Mouse (Mus musculus) heart, postnatal 10 days (tissue): ENCODE measurements at regions not wholly inside any gene's neighbourhood (a gene's known extent, or its start where the extent isn't known, plus 50 kb on each side); places are given as distances from the start of the nearest gene placed in this dataset.

Source experiments
- DNase-seq, 2 experiments: peaks; one replicate each; pipeline ENCODE4 v3.0.0; 2021
- intact Hi-C: fragments of 180-260 bp; cut with DNase I; formaldehyde crosslinking; loops from one replicate; pipeline ENCODE4 v1.15.1; 2025

DNA sequence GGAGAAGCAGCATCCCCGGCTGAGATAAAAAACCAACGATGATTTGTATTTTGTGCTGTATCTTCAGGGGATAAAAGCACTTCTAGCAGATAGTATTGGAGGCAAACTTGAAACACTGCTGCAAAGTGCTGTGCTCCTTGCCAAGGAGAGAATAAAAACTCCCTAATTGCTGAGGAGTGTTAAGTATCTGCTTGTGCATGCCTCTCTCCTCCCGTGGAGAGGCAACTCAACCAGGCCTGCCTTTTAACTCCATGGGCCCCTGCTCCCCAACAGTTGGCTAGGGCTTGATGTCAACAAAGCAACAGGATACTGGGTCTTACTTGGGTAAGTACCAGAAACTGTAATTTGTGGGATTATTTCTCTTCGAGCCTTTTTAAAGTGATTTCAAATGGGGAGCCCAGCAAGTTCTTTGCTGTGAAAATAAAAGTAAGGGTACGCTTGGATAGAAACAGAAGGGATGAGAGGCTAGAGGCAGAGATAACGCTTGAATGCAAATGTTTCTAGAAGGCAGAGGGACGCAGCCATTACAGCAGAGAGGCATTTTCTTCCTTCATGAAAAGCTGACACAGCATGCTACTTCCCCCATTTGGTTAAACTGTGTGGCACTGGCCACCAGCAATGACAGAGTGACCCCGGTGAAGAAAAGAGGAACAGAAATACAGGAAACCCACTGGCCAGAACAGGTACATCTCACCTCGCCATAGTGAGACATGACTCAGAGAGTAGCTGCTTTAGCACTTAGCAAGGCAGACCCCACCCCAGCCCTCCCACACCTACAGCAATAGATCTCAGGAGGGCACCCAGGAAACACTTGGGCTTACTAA, 369.0 kb upstream of the Spred2 start:
- no peak for DNase-seq
- intact Hi-C loops = no loop called here

DNA sequence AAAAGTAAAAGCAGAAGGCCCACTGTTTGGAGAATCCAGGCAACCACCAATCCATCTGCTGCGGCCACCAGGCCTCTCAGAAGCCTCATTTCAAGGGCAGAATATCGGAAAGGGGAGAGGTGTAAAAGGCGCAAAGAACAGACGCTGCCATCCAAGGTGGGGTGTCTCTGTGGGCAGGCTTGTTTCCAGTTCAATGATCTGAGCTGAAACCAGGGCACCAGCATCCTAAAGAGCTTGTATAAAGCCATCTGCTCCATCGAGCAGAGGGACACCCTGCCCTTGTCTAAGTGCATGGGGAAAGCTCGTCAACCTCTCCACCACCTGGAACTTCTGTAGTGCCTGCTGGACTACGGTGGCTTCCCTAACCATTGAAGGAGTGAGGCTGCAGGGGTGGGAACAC, 363.7 kb upstream of the Spred2 start:
- no peak for DNase-seq
- intact Hi-C loops = no loop called here

DNA sequence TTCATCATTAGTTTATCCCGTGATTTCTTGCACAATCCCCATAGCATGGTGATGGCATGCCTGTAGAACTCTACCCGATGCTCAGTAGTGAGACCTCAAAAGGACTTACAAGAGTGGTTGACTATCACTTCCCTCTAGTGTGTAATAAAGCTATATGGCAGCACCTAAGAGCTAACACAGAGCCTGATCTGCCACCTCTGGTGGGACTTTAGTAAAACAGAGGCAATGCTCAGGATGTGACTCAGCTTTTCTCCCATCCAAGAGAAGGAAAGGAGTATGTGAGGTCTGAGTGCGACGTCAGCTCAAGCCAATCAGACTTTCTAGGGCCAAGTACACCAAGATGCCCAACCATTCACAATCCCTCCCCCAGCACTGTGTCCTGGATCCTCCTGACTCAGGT, 361.5 kb upstream of the Spred2 start:
- DNase-seq = no peak
- intact Hi-C loops = no loop called here

DNA sequence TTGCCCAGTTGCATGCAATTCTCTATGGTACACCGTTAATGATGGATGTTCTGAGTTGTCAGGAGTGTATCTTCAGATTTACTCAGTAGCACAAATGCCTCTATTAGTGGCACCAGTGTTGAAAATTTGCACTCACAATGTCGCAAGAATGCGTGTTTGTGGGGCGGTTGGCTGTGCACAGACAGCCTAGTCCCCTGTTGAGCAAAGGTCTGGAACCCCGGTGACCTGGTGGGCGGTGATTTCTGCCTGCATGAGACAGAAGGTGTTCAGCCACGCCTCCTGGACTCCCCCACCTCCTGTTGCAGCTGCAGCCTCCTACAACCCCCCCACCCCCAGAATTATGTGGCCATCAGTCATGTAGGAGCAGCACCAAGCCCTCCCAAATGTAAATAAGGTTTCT, 338.9 kb upstream of the Spred2 start:
- intact Hi-C loops = no loop called here
- no peak for DNase-seq

DNA sequence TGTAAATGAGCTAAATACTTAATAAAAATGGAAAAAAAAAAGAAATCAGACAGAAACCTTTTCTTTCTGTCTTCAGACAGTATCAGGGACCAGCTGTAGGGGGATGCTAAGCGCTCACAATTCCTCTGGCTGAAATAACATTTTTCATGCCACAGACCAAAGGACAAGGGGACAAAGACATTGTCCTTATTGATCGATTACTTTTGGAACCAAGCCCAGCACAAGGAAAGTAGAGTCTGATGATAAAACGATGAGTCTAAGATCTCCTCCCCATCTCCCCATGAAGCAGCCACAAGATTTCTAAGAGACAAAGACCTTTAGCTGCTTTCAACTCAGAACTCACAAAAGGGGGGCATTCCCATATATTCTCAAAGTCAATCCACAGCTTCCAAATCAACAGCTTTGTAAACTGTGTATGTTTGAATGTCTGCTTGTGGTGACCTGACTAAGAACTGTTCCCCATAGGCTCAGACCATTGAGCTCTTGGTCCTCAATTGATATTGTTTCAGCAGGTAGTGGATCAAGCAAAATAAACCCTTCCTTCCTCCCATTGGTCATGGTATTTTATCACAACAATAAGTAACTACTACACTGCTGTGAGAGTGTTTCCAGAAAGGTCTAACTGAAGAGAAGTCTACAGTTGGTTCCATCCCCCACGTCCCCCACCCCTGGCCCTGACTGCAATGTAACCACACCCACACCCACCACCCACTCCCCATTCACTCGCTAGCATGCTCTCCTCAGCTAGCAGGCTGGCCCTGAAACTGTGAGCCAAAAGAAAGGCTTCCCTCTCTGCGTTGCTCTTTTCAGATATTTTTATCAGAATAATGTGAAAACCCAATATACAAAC, 331.4 kb upstream of the Spred2 start:
- intact Hi-C loops = no loop called here
- DNase-seq = no peak

DNA sequence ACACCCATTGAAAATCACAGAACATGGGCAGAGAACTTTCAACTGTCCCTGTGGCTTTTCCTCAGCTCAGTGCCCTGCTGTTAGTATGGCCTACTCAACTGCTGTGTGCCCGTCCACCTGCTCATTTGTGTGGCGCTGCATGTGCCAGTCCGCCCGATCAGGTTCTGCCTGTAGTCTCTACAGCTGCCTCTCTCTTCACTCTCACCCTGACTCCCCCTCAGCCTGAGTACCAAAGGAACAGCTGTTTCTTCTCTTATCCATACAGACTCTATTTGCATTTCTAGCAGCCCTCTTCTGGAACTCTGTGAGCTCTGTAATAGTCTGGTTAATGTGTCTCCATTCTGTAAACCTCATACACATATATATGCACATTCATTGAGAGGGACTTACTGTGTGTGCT, 329.1 kb upstream of the Spred2 start:
- no peak for DNase-seq
- intact Hi-C loops = no loop called here

DNA sequence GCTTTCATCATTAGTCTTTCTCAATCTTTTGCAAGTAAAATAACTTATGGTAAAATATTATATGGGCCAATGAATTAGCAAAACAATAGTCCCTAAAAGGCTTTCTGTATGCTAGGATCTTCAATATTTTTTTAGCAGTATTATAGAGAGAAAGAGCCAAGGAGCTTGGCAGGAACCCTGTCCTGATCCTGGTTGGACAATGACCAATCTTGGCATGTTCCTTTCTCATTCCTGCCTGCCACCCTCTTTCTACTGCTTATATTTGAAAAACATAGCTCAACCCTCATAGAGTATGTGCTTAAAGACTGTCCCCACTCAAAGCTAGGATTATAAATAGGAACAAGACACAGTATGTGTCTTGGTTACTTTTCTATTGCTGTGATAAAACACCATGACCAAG, 327.8 kb upstream of the Spred2 start:
- no peak for DNase-seq

DNA sequence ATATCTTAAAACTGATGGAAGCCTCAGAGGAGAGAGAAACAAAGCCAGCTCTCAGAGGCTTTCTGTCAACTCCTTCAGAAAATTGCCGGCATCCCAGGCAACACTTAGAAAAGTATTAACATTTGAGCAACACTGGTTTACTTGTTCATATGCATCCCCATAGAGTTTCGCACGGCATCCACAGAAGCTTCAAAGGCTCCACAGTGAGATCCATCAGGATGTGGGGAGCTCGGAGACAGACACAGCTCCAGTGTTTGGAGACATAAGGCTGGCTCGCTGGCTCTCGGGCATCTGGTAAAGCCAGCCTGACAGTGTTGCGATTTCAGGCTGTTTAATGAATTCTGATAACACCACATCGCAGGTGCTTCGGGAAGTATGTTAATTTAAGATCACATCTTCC, 324.7 kb upstream of the Spred2 start:
- intact Hi-C loops = no loop called here
- DNase-seq = no peak

More for the DNA sequence above, 327.8 kb upstream of the Spred2 start:
- intact Hi-C loops = no loop called here

DNA sequence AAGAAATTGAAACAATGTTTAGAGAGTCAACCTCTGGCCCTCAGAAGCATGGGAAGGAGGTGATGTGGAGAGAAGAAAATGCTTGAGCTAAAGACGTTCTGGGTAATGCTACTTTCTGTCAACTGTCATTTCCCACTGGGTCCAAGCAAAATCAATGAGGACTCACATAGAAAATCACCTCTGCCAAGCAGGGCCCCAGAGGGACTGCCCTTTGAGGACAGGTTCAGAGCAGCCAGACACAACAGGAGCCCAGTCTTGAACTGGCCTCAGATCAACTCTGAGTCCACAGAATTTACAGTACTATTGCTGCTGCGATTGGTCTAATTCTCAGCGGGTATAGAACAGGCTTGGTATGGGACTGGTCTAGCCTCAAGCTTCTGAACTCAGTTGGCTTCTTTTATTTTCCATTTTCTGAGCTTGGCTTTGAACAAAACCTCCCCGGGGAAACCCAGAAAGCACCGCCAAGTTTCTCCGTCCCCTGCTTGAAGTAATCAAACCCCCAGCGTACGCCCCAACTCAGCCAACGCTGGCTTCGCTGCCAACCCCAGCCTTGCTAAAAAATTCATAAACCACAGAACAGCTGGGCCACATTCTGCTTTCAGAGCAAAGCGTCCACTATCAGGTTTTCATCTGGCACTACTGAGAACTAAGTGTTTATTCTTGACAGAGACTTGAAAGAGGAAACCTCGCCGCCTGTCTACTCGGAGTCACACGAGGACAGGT, 322.8 kb upstream of the Spred2 start:
- intact Hi-C loops = no loop called here
- peak; percentile 66 to 72 for DNase-seq

DNA sequence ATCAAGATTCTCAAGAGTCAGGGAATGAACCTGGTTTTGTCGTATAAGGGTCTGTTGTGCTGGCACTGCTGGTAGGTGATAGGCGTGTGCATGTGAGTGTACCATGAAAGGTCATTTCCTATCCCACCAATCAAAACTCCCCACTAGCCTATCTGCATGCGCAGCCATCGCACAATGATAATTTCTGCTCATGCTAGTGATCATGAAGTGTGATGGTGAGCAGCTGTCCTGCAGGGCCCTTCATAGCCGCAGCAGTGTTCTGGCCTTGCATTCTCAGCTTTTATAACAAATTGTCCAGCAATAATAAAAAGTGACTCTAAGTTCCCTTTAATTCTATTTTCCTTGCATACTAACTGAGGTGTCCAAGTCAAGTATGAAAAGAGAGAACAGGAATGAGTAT, 321.7 kb upstream of the Spred2 start:
- peak; percentile 15 to 23 for DNase-seq
- intact Hi-C loops = no loop called here

DNA sequence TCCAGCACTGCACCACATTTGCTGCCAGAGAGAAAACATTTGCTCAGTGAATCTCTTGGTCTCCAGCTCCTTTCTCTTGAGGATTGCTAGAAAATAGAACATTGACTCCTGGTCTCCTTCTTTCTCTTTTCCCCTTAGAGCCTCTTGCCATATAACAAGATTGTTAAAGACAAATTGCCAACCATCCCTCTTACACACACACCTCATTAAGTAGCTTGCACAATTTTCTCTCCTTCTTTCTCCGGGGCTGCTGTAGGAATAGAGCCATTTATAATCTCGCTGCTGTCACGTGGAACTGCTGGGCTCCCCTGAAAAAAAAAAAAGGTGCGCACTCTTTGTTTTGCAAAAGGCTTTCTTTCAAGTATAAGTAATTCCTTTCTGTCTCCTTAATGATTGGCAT, 318.6 kb upstream of the Spred2 start:
- intact Hi-C loops = no loop called here
- no peak for DNase-seq

DNA sequence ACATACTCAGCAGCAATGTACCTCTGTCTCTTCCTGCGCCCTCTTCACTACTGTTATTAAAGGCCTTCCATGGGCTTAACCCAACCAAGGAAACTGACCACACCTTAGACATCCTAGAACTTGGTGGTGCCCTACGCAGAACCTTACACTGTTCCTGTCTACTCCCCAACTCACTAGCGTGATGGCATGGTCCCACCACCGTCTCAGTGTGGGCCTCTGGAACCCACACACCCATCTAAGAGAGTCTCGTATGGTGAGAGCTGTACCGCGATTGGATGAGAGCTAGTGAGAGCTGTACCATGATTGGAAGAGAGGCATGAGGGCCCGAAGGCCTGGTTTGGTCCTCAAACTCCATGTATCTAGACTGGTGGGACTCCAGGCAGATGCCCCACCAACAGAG, 317.2 kb upstream of the Spred2 start:
- intact Hi-C loops = no loop called here

DNA sequence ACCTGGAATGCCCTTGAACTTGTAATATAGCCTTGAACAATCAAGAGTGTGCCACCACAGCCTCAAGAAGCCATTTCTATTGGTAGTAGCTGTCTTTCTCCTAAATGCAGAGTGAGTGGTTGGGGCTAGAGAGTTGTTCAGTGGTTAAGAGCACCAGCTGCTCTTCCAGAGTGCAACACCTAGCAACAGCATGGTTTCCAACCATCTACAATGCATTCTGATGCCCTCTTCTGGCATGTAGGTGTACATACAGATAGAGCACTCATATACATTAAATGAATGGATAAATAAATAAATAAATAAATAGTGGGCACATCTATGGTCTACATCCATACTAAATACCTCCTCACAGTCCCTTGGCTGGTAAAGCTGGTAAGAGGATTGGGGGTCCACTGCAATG, 316.2 kb upstream of the Spred2 start:
- intact Hi-C loops = no loop called here
- DNase-seq = no peak

More for the DNA sequence above, 317.2 kb upstream of the Spred2 start:
- no peak for DNase-seq

DNA sequence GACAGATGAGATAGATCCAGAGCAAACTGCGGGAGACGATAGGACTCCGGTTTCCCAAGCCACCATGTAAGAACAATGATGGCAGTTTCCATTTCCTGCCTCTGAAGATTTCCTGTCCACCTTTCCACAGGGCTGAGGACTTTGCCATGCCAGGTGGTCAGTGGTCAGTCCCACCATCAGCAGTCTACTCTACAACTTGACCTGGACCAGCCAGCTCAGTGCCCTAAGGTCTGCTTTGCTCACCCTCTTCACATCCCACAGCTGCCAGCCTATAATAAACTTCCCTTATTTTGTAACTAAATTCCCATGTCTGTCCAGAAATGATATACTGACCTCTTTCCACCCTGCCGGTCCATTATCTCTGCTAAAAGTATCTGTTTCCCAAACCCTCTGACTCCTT, 315.7 kb upstream of the Spred2 start:
- no peak for DNase-seq
- intact Hi-C loops = no loop called here

DNA sequence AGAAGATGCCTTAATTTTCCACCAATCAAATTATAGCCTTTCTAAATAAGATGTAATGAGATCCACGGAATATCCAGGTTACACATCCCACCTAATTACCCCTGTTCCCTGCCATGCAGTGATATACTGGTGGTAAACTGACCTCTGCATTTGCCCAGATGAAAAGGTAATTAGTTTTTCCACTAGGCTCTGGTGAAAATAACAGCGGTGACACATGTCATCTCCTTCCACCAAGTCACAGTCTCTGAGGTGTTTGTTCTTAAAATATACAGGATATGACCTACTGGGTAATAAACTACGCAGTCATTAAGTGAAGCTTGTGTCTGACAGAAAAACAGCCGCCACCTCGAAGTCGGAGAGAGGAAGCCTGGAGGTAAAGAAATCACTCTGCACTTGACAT, 313.6 kb upstream of the Spred2 start:
- no peak for DNase-seq
- intact Hi-C loops = no loop called here

DNA sequence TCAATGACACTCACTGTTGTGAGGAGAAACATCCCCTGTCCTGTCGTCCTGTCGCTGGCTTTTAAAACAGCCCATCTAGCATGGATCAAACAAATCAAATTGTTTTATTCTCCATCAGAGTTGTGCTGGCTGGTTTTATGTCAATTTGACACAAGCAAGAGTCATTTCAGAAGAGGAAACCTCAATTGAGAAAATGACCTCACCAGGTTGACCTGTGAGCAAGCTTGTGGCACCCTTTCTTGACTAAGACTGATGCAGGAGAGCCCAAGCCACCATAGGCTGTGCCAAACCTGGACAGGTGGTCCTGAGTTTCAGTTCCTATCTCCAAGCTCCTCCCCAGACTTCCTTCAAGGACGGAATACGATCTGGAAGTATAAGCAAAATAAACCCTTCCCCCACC, 313.0 kb upstream of the Spred2 start:
- intact Hi-C loops = no loop called here
- DNase-seq = no peak

DNA sequence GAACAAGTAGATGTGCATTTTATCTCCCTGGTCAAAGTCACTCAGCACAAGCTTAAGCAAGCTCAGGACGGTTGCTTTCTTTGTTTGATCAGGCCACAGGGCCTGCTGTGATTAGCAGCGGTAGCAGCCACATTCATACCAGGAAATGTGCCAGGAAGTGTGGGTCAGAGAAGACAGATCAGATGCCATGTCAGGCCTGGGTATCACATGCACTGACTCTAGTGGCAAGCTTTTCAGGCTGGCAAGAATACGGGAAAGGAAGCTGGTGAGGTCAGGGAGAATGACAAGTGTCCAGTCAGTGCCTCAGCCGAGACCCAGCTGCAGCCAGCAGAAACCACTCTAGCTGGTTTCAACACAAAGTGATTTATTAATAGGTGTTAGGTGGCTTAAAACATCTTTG, 307.7 kb upstream of the Spred2 start:
- peak; percentile 57 to 68 for DNase-seq
- intact Hi-C loops = no loop called here

DNA sequence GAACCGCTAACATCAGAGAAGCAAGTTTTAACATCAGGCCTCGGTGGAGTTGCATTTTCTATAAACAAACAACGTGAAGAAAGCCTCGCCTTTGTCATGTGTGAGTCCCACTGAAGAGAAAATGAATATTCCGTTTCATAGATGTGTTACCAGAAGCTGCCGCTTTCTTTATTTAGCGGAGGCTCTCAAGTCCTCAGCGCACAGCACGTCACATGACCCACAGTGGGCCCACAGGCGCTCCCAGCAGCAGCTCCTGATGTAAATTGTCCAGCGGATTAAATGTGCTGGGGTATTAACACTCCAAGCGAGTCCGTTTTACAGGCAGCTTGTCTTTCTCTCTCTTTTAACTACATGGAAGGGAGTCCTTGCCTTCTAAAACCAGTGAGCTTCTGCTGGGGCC, 304.7 kb upstream of the Spred2 start:
- no peak for DNase-seq
- intact Hi-C loops = no loop called here

DNA sequence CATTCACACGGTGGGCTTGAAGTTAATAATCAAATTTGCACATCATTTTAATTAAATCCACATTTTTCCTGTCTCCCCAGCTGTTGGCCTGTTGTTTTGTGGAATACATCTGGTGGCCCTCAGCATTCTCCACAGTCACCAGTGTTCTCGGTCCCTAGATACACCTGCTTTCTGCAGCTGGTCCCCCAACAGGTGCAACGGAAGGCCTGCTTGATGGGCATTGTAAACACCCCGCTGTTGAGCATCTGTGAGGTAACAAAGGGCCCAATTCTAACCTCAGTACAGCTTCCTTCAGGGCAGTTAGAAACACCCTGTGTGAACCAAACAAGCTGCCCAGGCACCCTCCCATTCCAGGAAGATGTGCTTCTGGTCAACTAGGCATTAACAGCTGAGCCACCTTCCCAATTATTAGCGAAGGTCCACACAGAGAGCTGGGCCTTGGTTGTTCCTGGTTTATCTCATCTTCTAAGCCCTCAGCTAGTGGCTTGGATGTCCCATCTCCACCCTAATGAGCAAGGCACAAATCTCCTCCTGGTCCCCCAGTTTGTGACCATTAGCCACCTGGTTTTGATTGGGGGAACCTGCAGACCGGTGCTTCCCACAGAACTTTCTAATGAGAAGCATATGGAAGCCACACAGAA, 293.0 kb upstream of the Spred2 start:
- intact Hi-C loops = no loop called here
- DNase-seq = no peak

DNA sequence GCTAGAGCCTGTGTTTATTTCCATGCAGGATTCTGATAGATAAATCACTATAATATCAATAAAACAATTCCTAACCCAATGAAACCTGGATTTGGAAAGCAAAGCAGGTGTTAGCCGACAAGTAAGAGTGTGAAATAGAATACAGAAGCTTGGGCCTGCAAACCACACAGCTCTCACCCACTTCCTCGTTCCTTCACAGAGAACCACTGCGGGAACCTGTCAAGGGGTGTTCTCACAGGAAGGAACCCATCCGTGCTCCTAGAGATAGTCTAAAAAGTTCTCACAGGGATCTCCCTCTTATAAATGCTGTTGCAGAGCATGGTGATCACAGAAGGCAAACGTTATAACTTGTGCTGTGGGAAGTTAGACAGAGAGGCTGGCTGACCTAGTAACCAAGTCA, 291.7 kb upstream of the Spred2 start:
- DNase-seq = no peak
- intact Hi-C loops = no loop called here

DNA sequence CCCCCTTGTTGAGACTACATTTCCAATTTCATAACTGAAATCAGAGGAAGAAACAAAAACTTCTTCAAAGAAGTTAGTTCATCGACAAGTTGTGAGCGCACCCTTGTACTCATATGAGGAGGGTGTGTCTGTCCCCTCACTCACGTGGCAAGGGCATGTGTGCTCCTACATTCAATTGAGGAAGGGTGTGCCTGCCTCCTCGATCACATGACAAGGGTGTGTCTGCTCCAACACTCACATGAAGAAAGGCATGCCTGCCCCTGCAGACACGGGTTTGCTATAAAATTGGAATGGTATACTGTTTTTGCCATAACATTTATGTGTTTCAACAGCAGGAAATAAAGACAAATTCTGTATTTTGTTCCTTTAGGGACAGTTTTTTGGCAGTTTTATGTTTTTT, 290.6 kb upstream of the Spred2 start:
- intact Hi-C loops = no loop called here
- DNase-seq = no peak
